Mouse (Mus musculus) testis, adult 2 months (tissue): ENCODE data around the gene Rxfp1.

Experiments
- CTCF ChIP-seq: fragments of 200-500 bp; IDR thresholded peaks from 2 replicates; pipeline ENCODE4 v1.5.1; 2012; ENCODE audit warnings: low read depth, mild to moderate bottlenecking, inconsistent platforms, low read length, moderate library complexity; ENCODE audit not compliant: control insufficient read depth, insufficient read depth, insufficient replicate concordance
- POLR2A ChIP-seq: fragments of 200-500 bp; IDR thresholded peaks from 2 replicates; pipeline ENCODE4 v1.6.1; 2012; ENCODE audit warnings: low read depth, mild to moderate bottlenecking, inconsistent platforms, low read length, moderate library complexity; ENCODE audit not compliant: control insufficient read depth

DNA sequence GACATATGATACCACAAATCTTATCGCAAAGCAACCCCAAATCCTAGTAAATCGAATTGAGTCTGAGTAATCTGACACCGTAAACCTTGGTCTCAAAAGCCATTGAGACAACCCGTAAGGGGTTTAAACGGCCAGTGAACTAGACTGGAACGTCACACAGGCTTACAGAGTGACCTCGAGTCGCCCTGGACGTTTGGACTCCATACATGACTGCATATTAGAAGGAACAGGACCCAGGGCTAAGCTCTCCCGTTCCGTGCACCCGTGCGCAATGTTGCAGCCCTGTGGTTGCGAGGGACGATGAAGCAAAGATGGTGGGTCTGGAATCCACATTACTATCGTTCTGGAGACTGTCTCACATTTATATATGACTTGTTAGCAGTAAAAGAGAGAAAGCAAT, 65.5 kb downstream of the Rxfp1 start:
- no peak for TF ChIP-seq POLR2A
- no peak for TF ChIP-seq CTCF
